ENCODE assay signal across 9 mouse cellular contexts in genomic region chr17:88531176-88531575, GRCm38 (mm10). TPM values are rescaled to one million over a fixed set of nuclear protein-coding genes. Genes with fewer than 3 reads are reported as not detected.
DNase-seq lines count a peak whose midpoint lies in the region; ATAC-seq and TF ChIP-seq lines count a peak whose summit lies in the region.
"Had no signal": no experiment of that assay in that cellular context is flagged by ENCODE, and none has a peak within 500 bp of the region (broad histone marks: within the 10 kb centered on the region; RNA-seq: fewer than 3 reads in every experiment).

No protein-coding gene starts in this region.

- peak overlapping the region; percentile 19; the same call in 1 of the 2 replicates for H3K4me2 ChIP-seq in neural tube, embryonic 11.5 days (ENCODE audit: low read depth)
- H3K4me2 ChIP-seq in liver, embryonic 14.5 days (ENCODE audit: low read depth), result peak overlapping the region; percentile 94
- no peak overlapping the region for H3K4me2 ChIP-seq in stomach, postnatal 0 days (replicated peaks; ENCODE audit: low read depth)

- no peaks in the 10 kb centered on the region for H3K27me3 ChIP-seq in neural tube, embryonic 11.5 days (ENCODE audit: control insufficient read depth, insufficient read depth, low read length)
- no peaks in the 10 kb centered on the region for H3K27me3 ChIP-seq in liver, embryonic 14.5 days (ENCODE audit: control insufficient read depth, insufficient read depth, low read length)
- no peaks in the 10 kb centered on the region for H3K27me3 ChIP-seq in stomach, postnatal 0 days (ENCODE audit: control insufficient read depth, insufficient read depth, low read length)

- no peak for TF ChIP-seq CTCF in gastrocnemius, adult 2 months (IDR thresholded peaks at IDR 0.05)
- no peak for TF ChIP-seq CTCF in liver, embryonic 14.5 days (IDR thresholded peaks at IDR 0.05; ENCODE audit: low read depth)
- TF ChIP-seq CTCF in stomach, postnatal 0 days (IDR thresholded peaks at IDR 0.05; ENCODE audit: low read depth), result no peak

- peak overlapping the region; percentile 84 for H3K4me3 ChIP-seq in gastrocnemius, adult 2 months
- no peak overlapping the region for H3K4me3 ChIP-seq in neural tube, embryonic 11.5 days (ENCODE audit: low read depth, low read length)
- no peak overlapping the region; a peak in 1 of 4 replicates for H3K4me3 ChIP-seq in liver, embryonic 14.5 days (ENCODE audit: insufficient read depth in 1 of 2, low read depth in 2 of 2, low read length in 2 of 2)
- 0 out of 2 replicates have a peak overlapping the region, but pooled peaks have one; percentile 79 for H3K4me3 ChIP-seq in stomach, postnatal 0 days (ENCODE audit: low read depth, low read length)

- H3K9me3 ChIP-seq in neural tube, embryonic 11.5 days (ENCODE audit: control insufficient read depth, low read length), result no peaks in the 10 kb centered on the region
- no peaks in the 10 kb centered on the region for H3K9me3 ChIP-seq in liver, embryonic 14.5 days (ENCODE audit: control insufficient read depth, low read length)
- H3K9me3 ChIP-seq in stomach, postnatal 0 days (ENCODE audit: control insufficient read depth, low read length), result no peaks in the 10 kb centered on the region

- H3K9ac ChIP-seq in neural tube, embryonic 11.5 days (ENCODE audit: low read length), result no peak overlapping the region
- H3K9ac ChIP-seq in liver, embryonic 14.5 days (replicated peaks), result no peak overlapping the region
- no peak overlapping the region for H3K9ac ChIP-seq in stomach, postnatal 0 days (ENCODE audit: low read length)

- H3K36me3 ChIP-seq in neural tube, embryonic 11.5 days (ENCODE audit: control insufficient read depth, insufficient read depth, low read length), result no peaks in the 10 kb centered on the region; the same call in 1 of the 2 replicates
- no peaks in the 10 kb centered on the region for H3K36me3 ChIP-seq in liver, embryonic 14.5 days (replicated peaks; ENCODE audit: control insufficient read depth, insufficient read depth, low read depth)
- no peaks in the 10 kb centered on the region for H3K36me3 ChIP-seq in stomach, postnatal 0 days (ENCODE audit: control insufficient read depth, insufficient read depth, low read length)

- no peak overlapping the region for H3K27ac ChIP-seq in gastrocnemius, adult 2 months
- no peak overlapping the region for H3K27ac ChIP-seq in neural tube, embryonic 11.5 days (ENCODE audit: low read depth, low read length)
- no peak overlapping the region for H3K27ac ChIP-seq in liver, embryonic 14.5 days
- H3K27ac ChIP-seq in stomach, postnatal 0 days (replicated peaks), result no peak overlapping the region

- DNase-seq in gastrocnemius, adult 2 months, result no peak
- DNase-seq in gastrocnemius, postnatal 14 days, result no peak
- DNase-seq in neural tube, embryonic 11.5 days (ENCODE audit: low spot score), result no peak
- DNase-seq in neural tube, embryonic 10.5 days (ENCODE audit: extremely low spot score, low spot score), result no peak
- no peak for DNase-seq in liver, embryonic 14.5 days (ENCODE audit: low read depth in 3 of 3, low spot score in 3 of 3)
- DNase-seq in stomach, postnatal 0 days (ENCODE audit: low spot score), result no peak
- no peak for DNase-seq in ovary, postnatal 10 days (ENCODE audit: low spot score)
- DNase-seq: lung, postnatal 14 days had no signal

- intact Hi-C loops in gastrocnemius, adult 2 months (cut with DNase I), result loop anchor here (2.0 to 5.0 kb wide), 2 partner anchors 66 to 110 kb away; partner anchors contain the start of gene Ston1
- intact Hi-C loops in gastrocnemius, postnatal 14 days (cut with DNase I; ENCODE audit: low total_unique reads), result no loop called here

- H3K4me1 ChIP-seq in neural tube, embryonic 11.5 days (ENCODE audit: control insufficient read depth, insufficient read depth, low read length), result peaks cover 9% of the 10 kb centered on the region; the same call in 1 of the 2 replicates
- H3K4me1 ChIP-seq in liver, embryonic 14.5 days (replicated peaks; ENCODE audit: control insufficient read depth in 2 of 2, insufficient read depth in 2 of 2, low read length in 1 of 2), result peaks cover 5 to 15% of the 10 kb centered on the region in 2 experiments
- H3K4me1 ChIP-seq in stomach, postnatal 0 days (replicated peaks; ENCODE audit: control insufficient read depth, insufficient read depth), result no peaks in the 10 kb centered on the region

- ATAC-seq in neural tube, embryonic 11.5 days (ENCODE audit: insufficient read depth, low FRiP score, low TSS enrichment), result no peak
- no peak for ATAC-seq in liver, embryonic 14.5 days (ENCODE audit: insufficient read depth)
- no peak for ATAC-seq in stomach, postnatal 0 days (ENCODE audit: low FRiP score, low TSS enrichment)
- ATAC-seq in cerebellum, adult (ENCODE audit: insufficient number of reproducible peaks, low FRiP score, low TSS enrichment), result no peak

- no peak for TF ChIP-seq EP300 in liver, embryonic 14.5 days (IDR thresholded peaks at IDR 0.05; ENCODE audit: low read depth)
- TF ChIP-seq EP300 in stomach, postnatal 0 days (optimal IDR thresholded peaks at IDR 0.05), result no peak

- WGBS in neural tube, embryonic 11.5 days, result 65% methylated on average over 6 of the region's 6 CpGs
- WGBS in liver, embryonic 14.5 days (ENCODE audit: insufficient replicate concordance), result 49% methylated on average over 6 of the region's 6 CpGs
- 55% methylated on average over 6 of the region's 6 CpGs for WGBS in stomach, postnatal 0 days

RNA-seq across cellular contexts. Expression of gene Ppp1r21, which starts 1.3 kb away (rescaled TPM):
- total RNA-seq in gastrocnemius, adult 2 months (2021), result 1 to 10 TPM; 4.5 to 5.8 TPM
- 1 to 10 TPM; 6.1 to 6.6 TPM for total RNA-seq in gastrocnemius, postnatal 14 days (2021)
- polyA plus RNA-seq in neural tube, embryonic 11.5 days (2014; fragmentation: Nextera tagmentation; extraction: Ambion mirVana), result 25.6 and 29.3 TPM in 2 replicates
- polyA plus RNA-seq in liver, embryonic 14.5 days (2012; rRNA removed), result 9.4 and 11.2 TPM in 2 replicates
- polyA plus RNA-seq in liver, embryonic 14.5 days (2014; fragmentation: Nextera tagmentation; extraction: Ambion mirVana), result 8.8 and 9.1 TPM in 2 replicates
- 10.4 and 11.1 TPM in 2 replicates for polyA plus RNA-seq in stomach, postnatal 0 days (2015; fragmentation: Nextera tagmentation; extraction: Ambion mirVana)

Comparison
In these comparisons a context has a peak if more than half of its experiments do, and no peak if none do; other contexts are left out.
1. H3K4me3 ChIP-seq: peak in gastrocnemius, adult 2 months (single experiment) and stomach, postnatal 0 days (single experiment); none in neural tube, embryonic 11.5 days (single experiment) and liver, embryonic 14.5 days (0 of 2).